ENCODE assay signal across 8 mouse cellular contexts in genomic region chr11:117962228-117963067, GRCm38 (mm10). TPM values are rescaled to one million over a fixed set of nuclear protein-coding genes. Genes with fewer than 3 reads are reported as not detected.
DNase-seq lines count a peak whose midpoint lies in the region; ATAC-seq and TF ChIP-seq lines count a peak whose summit lies in the region.

No protein-coding gene starts in this region.

- peak; percentile 43 for DNase-seq in embryo, embryonic 10 days (ENCODE audit: low spot score)
- no peak for DNase-seq in embryo, embryonic 10.5 days (ENCODE audit: low spot score)
- DNase-seq in embryonic facial prominence, embryonic 14.5 days (ENCODE audit: low spot score) = peak; percentile 78
- DNase-seq in heart, postnatal 0 days (ENCODE audit: low spot score) = no peak
- DNase-seq in kidney, postnatal 25 days = peak; percentile 80 to 89
- no peak for DNase-seq in thymus, postnatal 0 days (ENCODE audit: low spot score)

- peak overlapping the region; percentile 64 for H3K9ac ChIP-seq in embryonic facial prominence, embryonic 14.5 days (ENCODE audit: low read depth, low read length)
- no peak overlapping the region for H3K9ac ChIP-seq in heart, postnatal 0 days (replicated peaks; ENCODE audit: low read depth, low read length)

- H3K9me3 ChIP-seq in embryonic facial prominence, embryonic 14.5 days (ENCODE audit: control insufficient read depth, low read length) = no peaks in the 10 kb centered on the region
- no peaks in the 10 kb centered on the region for H3K9me3 ChIP-seq in heart, postnatal 0 days (replicated peaks; ENCODE audit: control insufficient read depth, low read length)

- H3K4me1 ChIP-seq in embryonic facial prominence, embryonic 14.5 days (ENCODE audit: control insufficient read depth, insufficient read depth, low read length) = peaks cover 71% of the 10 kb centered on the region
- H3K4me1 ChIP-seq in heart, postnatal 0 days (ENCODE audit: control insufficient read depth, insufficient read depth) = peaks cover 65% of the 10 kb centered on the region
- peaks cover 15% of the 10 kb centered on the region for H3K4me1 ChIP-seq in testis, adult 2 months (ENCODE audit: control insufficient read depth, insufficient read depth, low read length)

- TF ChIP-seq POLR2A in testis, adult 2 months (IDR thresholded peaks at IDR 0.05; ENCODE audit: control insufficient read depth, low read depth, low read length) = no peak

- H3K27me3 ChIP-seq in embryonic facial prominence, embryonic 14.5 days (replicated peaks; ENCODE audit: control insufficient read depth, insufficient read depth, low read length) = peaks cover 3% of the 10 kb centered on the region; the same call in 1 of the 2 replicates
- peaks cover 11% of the 10 kb centered on the region for H3K27me3 ChIP-seq in heart, postnatal 0 days (ENCODE audit: control insufficient read depth, insufficient read depth, low read length)
- H3K27me3 ChIP-seq in testis, adult 2 months (ENCODE audit: control insufficient read depth, insufficient read depth, low read length) = no peaks in the 10 kb centered on the region

- H3K36me3 ChIP-seq in embryonic facial prominence, embryonic 14.5 days (ENCODE audit: control insufficient read depth, insufficient read depth, low read length) = peaks cover 10% of the 10 kb centered on the region; the same call in 1 of the 2 replicates
- H3K36me3 ChIP-seq in heart, postnatal 0 days (replicated peaks; ENCODE audit: control insufficient read depth, insufficient read depth, low read length) = 0 out of 2 replicates have a peak, but pooled peaks cover 6% of the 10 kb centered on the region
- no peaks in the 10 kb centered on the region for H3K36me3 ChIP-seq in macrophage (ENCODE audit: inconsistent target)
- H3K36me3 ChIP-seq in testis, adult 2 months (ENCODE audit: control insufficient read depth, insufficient read depth, low read length) = no peaks in the 10 kb centered on the region

- peak overlapping the region; percentile 86 for H3K4me2 ChIP-seq in embryonic facial prominence, embryonic 14.5 days (ENCODE audit: low read depth, low read length)
- peak overlapping the region; percentile 64 for H3K4me2 ChIP-seq in heart, postnatal 0 days (ENCODE audit: low read depth, low read length)

- H3K4me3 ChIP-seq in embryonic facial prominence, embryonic 14.5 days (ENCODE audit: low read depth, low read length) = peak overlapping the region; percentile 38; the same call in 1 of the 2 replicates
- no peak overlapping the region for H3K4me3 ChIP-seq in heart, postnatal 0 days (ENCODE audit: low read depth, low read length)
- H3K4me3 ChIP-seq in macrophage (ENCODE audit: inconsistent target) = no peak overlapping the region
- peak overlapping the region; percentile 88 for H3K4me3 ChIP-seq in testis, adult 2 months (ENCODE audit: control insufficient read depth, low read depth, low read length)

- TF ChIP-seq EP300 in heart, postnatal 0 days (IDR thresholded peaks at IDR 0.05; ENCODE audit: low read depth) = no peak

- no peak for TF ChIP-seq CTCF in heart, postnatal 0 days (IDR thresholded peaks at IDR 0.05; ENCODE audit: low read depth)
- no peak for TF ChIP-seq CTCF in testis, adult 2 months (IDR thresholded peaks at IDR 0.05; ENCODE audit: control insufficient read depth, insufficient read depth, insufficient replicate concordance, low read depth, low read length)

- 29% methylated on average over 10 of the region's 10 CpGs for WGBS in embryonic facial prominence, embryonic 14.5 days
- 38% methylated on average over 10 of the region's 10 CpGs for WGBS in heart, postnatal 0 days
- 89% methylated on average over 10 of the region's 10 CpGs for WGBS in macrophage (ENCODE audit: missing documents)

- H3K79me2 ChIP-seq in macrophage (ENCODE audit: inconsistent target) = peaks cover 3% of the 10 kb centered on the region; the same call in 1 of the 2 replicates

- H3K27ac ChIP-seq in embryonic facial prominence, embryonic 14.5 days (replicated peaks; ENCODE audit: low read depth, low read length) = peak overlapping the region; percentile 95
- peak overlapping the region; percentile 83 for H3K27ac ChIP-seq in heart, postnatal 0 days (ENCODE audit: low read depth)
- peak overlapping the region; percentile 46 for H3K27ac ChIP-seq in macrophage
- H3K27ac ChIP-seq in testis, adult 2 months (ENCODE audit: control insufficient read depth, insufficient read depth, low read depth, low read length) = peak overlapping the region; percentile 78

- peak; percentile 30; the same call in 1 of the 2 replicates for ATAC-seq in embryonic facial prominence, embryonic 14.5 days (ENCODE audit: low read depth)
- peak; percentile 36 for ATAC-seq in heart, postnatal 0 days (ENCODE audit: insufficient read depth, low read depth)

RNA-seq across cellular contexts. Expression of gene Socs3, which starts 7.4 kb away (rescaled TPM):
- 6.8 and 8.3 TPM in 2 replicates for polyA plus RNA-seq in embryonic facial prominence, embryonic 14.5 days (2014; fragmentation: Nextera tagmentation; extraction: Ambion mirVana)
- total RNA-seq in heart, postnatal 0 days (2014; rRNA removed; ENCODE audit: low replicate concordance) = 5.7 and 13.1 TPM in 2 replicates
- polyA plus RNA-seq in heart, postnatal 0 days (2015; fragmentation: Nextera tagmentation; extraction: Ambion mirVana) = 4.0 and 5.1 TPM in 2 replicates
- 100 to 1,000 TPM in 18 of 26 experiments, 10 to 100 TPM in 5, 1 to 10 TPM in 3; 3.6 to 749 (median 239) TPM for total RNA-seq in macrophage (2018; cell fraction: chromatin; rRNA removed)
- 1,000 to 10,000 TPM in 3 of 26 experiments, 100 to 1,000 TPM in 15, 10 to 100 TPM in 6, 1 to 10 TPM in 2; 3.4 to 1,133 (median 302) TPM for total RNA-seq in macrophage (2018; cell fraction: cytosol; rRNA removed)
- 1,000 to 10,000 TPM in 2 of 26 experiments, 100 to 1,000 TPM in 17, 10 to 100 TPM in 6, 1 to 10 TPM in 1; 3.2 to 1,503 (median 563) TPM for total RNA-seq in macrophage (2018; cell fraction: nucleus; rRNA removed)
- polyA plus RNA-seq in macrophage (2018) = 2.0 to 6.9 TPM (median 2.3 TPM) in 3 replicates
- 0.51 and 0.61 TPM in 2 replicates for polyA plus RNA-seq in testis, adult 2 months (2012; rRNA removed)
- polyA plus RNA-seq in thymus, postnatal 0 days (2015; fragmentation: Nextera tagmentation; extraction: Ambion mirVana) = 25.8 and 26.7 TPM in 2 replicates

RNA-seq across cellular contexts. Expression of gene Pgs1, which starts 23.6 kb away (rescaled TPM):
- 31.0 and 34.7 TPM in 2 replicates for polyA plus RNA-seq in embryonic facial prominence, embryonic 14.5 days (2014; fragmentation: Nextera tagmentation; extraction: Ambion mirVana)
- total RNA-seq in heart, postnatal 0 days (2014; rRNA removed; ENCODE audit: low replicate concordance) = 27.2 and 33.0 TPM in 2 replicates
- polyA plus RNA-seq in heart, postnatal 0 days (2015; fragmentation: Nextera tagmentation; extraction: Ambion mirVana) = 20.3 and 21.8 TPM in 2 replicates
- 100 to 1,000 TPM; 115 to 839 (median 194) TPM for total RNA-seq in macrophage (2018; cell fraction: chromatin; rRNA removed)
- 10 to 100 TPM; 18.3 to 57.3 (median 29.4) TPM for total RNA-seq in macrophage (2018; cell fraction: cytosol; rRNA removed)
- total RNA-seq in macrophage (2018; cell fraction: nucleus; rRNA removed) = 100 to 1,000 TPM in 16 of 26 experiments, 10 to 100 TPM in 10; 65.7 to 895 (median 111) TPM
- polyA plus RNA-seq in macrophage (2018) = 12.0 to 40.0 TPM (median 28.0 TPM) in 3 replicates
- polyA plus RNA-seq in testis, adult 2 months (2012; rRNA removed) = 55.3 and 59.6 TPM in 2 replicates
- polyA plus RNA-seq in thymus, postnatal 0 days (2015; fragmentation: Nextera tagmentation; extraction: Ambion mirVana) = 54.8 and 55.6 TPM in 2 replicates

Comparison
In these comparisons a context has a peak if more than half of its experiments do, and no peak if none do; other contexts are left out.
1. DNase-seq: peak in embryo, embryonic 10 days (single experiment), embryonic facial prominence, embryonic 14.5 days (single experiment) and kidney, postnatal 25 days (2 of 2); none in embryo, embryonic 10.5 days (single experiment), heart, postnatal 0 days (single experiment) and thymus, postnatal 0 days (single experiment).
2. H3K4me3 ChIP-seq: peak in embryonic facial prominence, embryonic 14.5 days (single experiment) and testis, adult 2 months (single experiment); none in heart, postnatal 0 days (single experiment) and macrophage (single experiment).
3. Peak in every context shown above with its lines, with median percentiles within 50 percentile points of each other: H3K27ac ChIP-seq.